Mouse (Mus musculus) ES-E14 (cell line): Measurements from ENCODE around the gene Tldc2.

Source experiments
- MAFK ChIP-seq: IDR thresholded peaks from 2 replicates; pipeline ENCODE4 v1.6.1; 2014; ENCODE audit warnings: mild to moderate bottlenecking, low read depth, low read length, inconsistent platforms; ENCODE audit not compliant: insufficient read depth
- ZC3H11A ChIP-seq: IDR thresholded peaks from 2 replicates; pipeline ENCODE4 v1.6.1; 2012; ENCODE audit warnings: low read depth, mild to moderate bottlenecking, inconsistent platforms, low read length, borderline replicate concordance
- ZNF384 ChIP-seq: IDR thresholded peaks from 2 replicates; pipeline ENCODE4 v1.6.1; 2012; ENCODE audit warnings: low read depth, low read length, inconsistent platforms

- no peak for TF ChIP-seq MAFK
- no peak for TF ChIP-seq ZNF384
- no peak for TF ChIP-seq ZC3H11A
Measured at GRCm38 (mm10) chr2:157046956-157047355, 39.9 kb upstream of the Tldc2 start.
